Mouse (Mus musculus): Measurements from ENCODE around the gene Mgat3. TPM values are rescaled to one million over a fixed set of nuclear protein-coding genes. Genes with fewer than 3 reads are reported as not detected.

Gene Mgat3
- polyA plus RNA-seq, 1 experiment from 2014 or later = 5.8 TPM

DNA sequence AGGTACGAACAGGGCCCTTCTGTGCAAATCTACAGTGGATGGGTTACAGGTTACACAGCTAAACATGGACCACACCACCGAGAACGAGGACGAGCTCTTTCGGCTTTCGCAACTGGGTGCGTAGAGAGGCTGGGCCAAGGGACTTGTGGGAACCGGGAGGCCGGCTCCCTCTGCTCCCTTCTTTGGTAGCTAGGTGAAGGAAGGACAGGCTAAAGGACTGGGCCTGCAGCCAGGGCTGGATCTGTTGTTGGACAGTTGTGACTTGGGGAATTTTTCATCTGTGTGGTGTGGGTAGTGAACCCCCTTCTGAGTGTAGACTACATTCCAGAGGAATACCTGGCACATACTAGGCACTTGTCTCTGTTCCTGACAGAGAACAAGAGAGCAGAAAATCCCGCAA is 20.9 kb upstream of the Mgat3 start:
- TF ChIP-seq EP300 (optimal IDR thresholded peaks at IDR 0.05) (no peak), CTCF (IDR thresholded peaks at IDR 0.05; ENCODE audit: low read depth) (no peak)
- H3K27ac ChIP-seq (replicated peaks) = no peak overlapping the region
- no peak for DNase-seq (ENCODE audit: low spot score)
- H3K9me3 ChIP-seq (ENCODE audit: control insufficient read depth, low read length) = no peaks in the 10 kb centered on the region
- 76% methylated on average over 10 of the region's 10 CpGs for WGBS
- no peak overlapping the region for H3K4me3 ChIP-seq (ENCODE audit: low read depth, low read length)
- no peak for ATAC-seq (ENCODE audit: low FRiP score, low TSS enrichment)
- no peak overlapping the region for H3K4me2 ChIP-seq (replicated peaks; ENCODE audit: low read depth)
- no peaks in the 10 kb centered on the region for H3K27me3 ChIP-seq (ENCODE audit: control insufficient read depth, insufficient read depth, low read length)
- no peaks in the 10 kb centered on the region for H3K4me1 ChIP-seq (replicated peaks; ENCODE audit: control insufficient read depth, insufficient read depth)
- peaks cover 26% of the 10 kb centered on the region for H3K36me3 ChIP-seq (ENCODE audit: control insufficient read depth, insufficient read depth, low read length)
- H3K9ac ChIP-seq (ENCODE audit: low read length) = 0 out of 2 replicates have a peak overlapping the region, but pooled peaks have one; percentile 2

DNA sequence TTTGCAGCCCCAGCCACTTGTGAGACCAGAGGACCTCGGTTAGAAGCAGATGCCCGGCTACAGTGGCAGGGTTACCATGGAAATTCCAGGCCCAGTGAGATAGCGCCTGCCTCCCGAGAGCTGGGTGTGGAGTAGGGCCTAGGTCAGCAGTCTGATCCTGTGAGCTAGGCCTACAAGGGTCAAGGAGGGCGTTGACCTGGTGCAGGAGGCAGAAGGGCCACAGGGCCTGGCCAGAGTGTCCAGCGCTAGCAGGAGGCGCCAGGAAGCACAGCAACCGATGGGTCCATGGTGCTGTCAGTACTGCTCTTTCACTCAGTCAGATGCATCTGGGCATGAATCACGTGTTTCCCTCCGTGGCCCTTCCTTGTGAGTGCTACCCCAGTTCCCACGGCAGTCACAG is 19.8 kb upstream of the Mgat3 start:
- DNase-seq (ENCODE audit: low spot score) = peak; percentile 14
- no peak overlapping the region for H3K27ac ChIP-seq (replicated peaks)
- WGBS = 87% methylated on average over 11 of the region's 11 CpGs
- H3K4me2 ChIP-seq (replicated peaks; ENCODE audit: low read depth) = no peak overlapping the region
- no peaks in the 10 kb centered on the region for H3K27me3 ChIP-seq (ENCODE audit: control insufficient read depth, insufficient read depth, low read length)
- no peak for TF ChIP-seq CTCF (IDR thresholded peaks at IDR 0.05; ENCODE audit: low read depth)
- no peak for TF ChIP-seq EP300 (optimal IDR thresholded peaks at IDR 0.05)
- no peaks in the 10 kb centered on the region for H3K4me1 ChIP-seq (replicated peaks; ENCODE audit: control insufficient read depth, insufficient read depth)
- H3K36me3 ChIP-seq (ENCODE audit: control insufficient read depth, insufficient read depth, low read length) = peaks cover 33% of the 10 kb centered on the region
- H3K4me3 ChIP-seq (ENCODE audit: low read depth, low read length) = no peak overlapping the region
- no peak overlapping the region for H3K9ac ChIP-seq (ENCODE audit: low read length)
- H3K9me3 ChIP-seq (ENCODE audit: control insufficient read depth, low read length) = no peaks in the 10 kb centered on the region
- no peak for ATAC-seq (ENCODE audit: low FRiP score, low TSS enrichment)

DNA sequence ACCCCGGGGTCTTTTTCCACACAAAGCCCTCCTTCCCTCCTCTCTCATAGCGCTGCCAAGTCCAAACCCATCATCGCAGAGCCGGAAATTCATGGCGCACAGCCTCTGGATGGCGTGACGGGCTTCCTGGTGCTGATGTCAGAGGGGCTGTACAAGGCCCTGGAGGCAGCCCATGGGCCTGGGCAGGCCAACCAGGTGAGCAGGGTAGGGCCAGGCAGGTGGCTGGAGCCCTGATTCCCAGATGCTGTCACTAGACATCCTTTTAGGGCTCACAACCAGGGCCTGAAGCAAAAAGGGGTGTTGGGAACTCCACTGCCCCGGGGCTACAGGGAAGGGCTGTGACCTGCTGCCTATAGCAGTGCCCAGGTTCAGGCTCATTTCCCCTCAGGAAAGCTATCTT is 17.8 kb upstream of the Mgat3 start:
- no peaks in the 10 kb centered on the region for H3K4me1 ChIP-seq (replicated peaks; ENCODE audit: control insufficient read depth, insufficient read depth)
- ATAC-seq (ENCODE audit: low FRiP score, low TSS enrichment) = no peak
- no peaks in the 10 kb centered on the region for H3K27me3 ChIP-seq (ENCODE audit: control insufficient read depth, insufficient read depth, low read length)
- H3K36me3 ChIP-seq (ENCODE audit: control insufficient read depth, insufficient read depth, low read length) = peaks cover 33% of the 10 kb centered on the region
- H3K4me3 ChIP-seq (ENCODE audit: low read depth, low read length) = no peak overlapping the region
- H3K9me3 ChIP-seq (ENCODE audit: control insufficient read depth, low read length) = no peaks in the 10 kb centered on the region
- H3K4me2 ChIP-seq (replicated peaks; ENCODE audit: low read depth) = no peak overlapping the region
- 92% methylated on average over 8 of the region's 8 CpGs for WGBS
- H3K27ac ChIP-seq (replicated peaks) = no peak overlapping the region
- no peak overlapping the region for H3K9ac ChIP-seq (ENCODE audit: low read length)
- no peak for DNase-seq (ENCODE audit: low spot score)
- no peak for TF ChIP-seq EP300 (optimal IDR thresholded peaks at IDR 0.05)
- no peak for TF ChIP-seq CTCF (IDR thresholded peaks at IDR 0.05; ENCODE audit: low read depth)

DNA sequence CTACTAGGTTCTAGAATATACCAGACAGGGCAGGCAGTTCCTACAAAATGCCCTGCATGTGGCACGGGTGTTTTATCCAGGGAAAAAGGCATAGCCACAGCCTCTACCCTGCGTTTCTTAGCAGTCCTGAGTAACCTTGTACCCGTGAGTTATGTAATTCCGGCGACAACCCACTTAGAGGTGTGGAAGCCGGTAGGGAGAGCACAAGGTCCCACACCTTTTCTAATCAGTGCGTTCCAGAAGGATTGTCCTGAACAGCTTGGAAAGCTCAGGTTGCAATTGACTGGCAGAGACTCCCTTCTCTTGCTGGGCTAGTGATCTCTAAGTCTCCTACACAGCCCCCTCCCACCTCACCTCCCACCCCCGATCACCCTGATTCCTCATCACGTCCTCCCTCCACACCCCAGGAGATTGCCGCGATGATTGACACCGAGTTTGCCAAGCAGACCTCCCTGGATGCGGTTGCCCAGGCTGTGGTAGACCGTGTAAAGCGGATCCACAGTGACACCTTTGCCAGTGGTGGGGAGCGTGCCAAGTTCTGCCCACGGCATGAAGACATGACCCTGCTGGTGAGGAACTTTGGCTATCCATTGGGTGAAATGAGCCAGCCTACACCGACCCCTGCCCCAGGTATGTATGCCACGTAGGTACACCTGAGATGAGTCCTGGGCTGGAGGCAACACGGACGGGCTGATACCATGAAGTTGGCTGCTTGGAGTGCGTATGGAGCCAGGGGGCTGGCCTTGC is 16.2 kb upstream of the Mgat3 start:
- H3K4me2 ChIP-seq (replicated peaks; ENCODE audit: low read depth) = no peak overlapping the region
- TF ChIP-seq EP300 (optimal IDR thresholded peaks at IDR 0.05) = no peak
- TF ChIP-seq CTCF (IDR thresholded peaks at IDR 0.05; ENCODE audit: low read depth) = no peak
- 77% methylated on average over 22 of the region's 22 CpGs for WGBS
- DNase-seq (ENCODE audit: low spot score) (peak; percentile 58), ATAC-seq (ENCODE audit: low FRiP score, low TSS enrichment) (peak; percentile 17; the same call in 1 of the 2 replicates)
- no peaks in the 10 kb centered on the region for H3K4me1 ChIP-seq (replicated peaks; ENCODE audit: control insufficient read depth, insufficient read depth)
- H3K36me3 ChIP-seq (ENCODE audit: control insufficient read depth, insufficient read depth, low read length) = peaks cover 40% of the 10 kb centered on the region
- no peaks in the 10 kb centered on the region for H3K9me3 ChIP-seq (ENCODE audit: control insufficient read depth, low read length)
- H3K27ac ChIP-seq (replicated peaks) = peak overlapping the region; percentile 70
- H3K27me3 ChIP-seq (ENCODE audit: control insufficient read depth, insufficient read depth, low read length) = no peaks in the 10 kb centered on the region
- no peak overlapping the region for H3K4me3 ChIP-seq (ENCODE audit: low read depth, low read length)
- no peak overlapping the region for H3K9ac ChIP-seq (ENCODE audit: low read length)

DNA sequence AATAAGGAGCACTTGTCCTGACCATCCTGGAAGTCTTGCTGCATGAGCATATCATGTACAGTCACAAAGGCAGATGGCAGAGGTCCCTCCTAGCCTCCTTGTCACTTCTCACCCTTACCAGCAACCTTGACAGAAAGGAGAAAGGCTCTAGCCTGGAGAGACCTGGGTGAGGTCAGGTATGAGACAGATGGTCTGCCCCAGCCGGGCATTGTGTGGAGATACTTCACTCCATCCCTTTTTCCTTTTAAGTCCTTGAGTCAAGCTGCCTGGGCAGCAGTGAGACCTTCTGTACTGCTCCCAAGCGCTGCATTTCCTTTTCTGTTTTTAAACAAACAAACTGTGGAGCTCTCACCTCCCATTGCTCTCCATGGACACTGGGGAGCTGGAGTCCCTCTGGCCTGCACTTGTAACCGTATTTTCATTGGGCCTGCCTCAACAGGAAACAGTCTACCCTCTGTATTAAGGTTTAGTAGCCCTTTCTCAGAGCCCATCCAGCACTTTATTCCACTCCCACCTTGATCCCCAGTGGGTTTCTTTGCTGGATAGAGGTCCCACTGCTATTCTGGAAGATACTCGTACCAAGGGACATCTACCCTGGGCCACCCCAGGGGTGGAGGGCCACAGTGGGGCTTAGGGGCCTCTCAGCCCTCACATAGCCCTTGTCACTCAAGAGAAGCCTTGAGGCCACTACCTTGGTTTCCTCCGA is 15.4 kb upstream of the Mgat3 start:
- 58% methylated on average over 5 of the region's 5 CpGs for WGBS
- Histone ChIP-seq H3K4me3 (ENCODE audit: low read depth, low read length) (no peak overlapping the region), H3K9me3 (ENCODE audit: control insufficient read depth, low read length) (no peaks in the 10 kb centered on the region), H3K27me3 (ENCODE audit: control insufficient read depth, insufficient read depth, low read length) (no peaks in the 10 kb centered on the region), H3K4me2 (replicated peaks; ENCODE audit: low read depth) (no peak overlapping the region), H3K27ac (replicated peaks) (peak overlapping the region; percentile 94), H3K4me1 (replicated peaks; ENCODE audit: control insufficient read depth, insufficient read depth) (no peaks in the 10 kb centered on the region), H3K9ac (ENCODE audit: low read length) (no peak overlapping the region), H3K36me3 (ENCODE audit: control insufficient read depth, insufficient read depth, low read length) (peaks cover 38% of the 10 kb centered on the region)
- ATAC-seq (ENCODE audit: low FRiP score, low TSS enrichment) (no peak), DNase-seq (ENCODE audit: low spot score) (peak; percentile 18)
- TF ChIP-seq CTCF (IDR thresholded peaks at IDR 0.05; ENCODE audit: low read depth) = no peak
- TF ChIP-seq EP300 (optimal IDR thresholded peaks at IDR 0.05) = no peak

DNA sequence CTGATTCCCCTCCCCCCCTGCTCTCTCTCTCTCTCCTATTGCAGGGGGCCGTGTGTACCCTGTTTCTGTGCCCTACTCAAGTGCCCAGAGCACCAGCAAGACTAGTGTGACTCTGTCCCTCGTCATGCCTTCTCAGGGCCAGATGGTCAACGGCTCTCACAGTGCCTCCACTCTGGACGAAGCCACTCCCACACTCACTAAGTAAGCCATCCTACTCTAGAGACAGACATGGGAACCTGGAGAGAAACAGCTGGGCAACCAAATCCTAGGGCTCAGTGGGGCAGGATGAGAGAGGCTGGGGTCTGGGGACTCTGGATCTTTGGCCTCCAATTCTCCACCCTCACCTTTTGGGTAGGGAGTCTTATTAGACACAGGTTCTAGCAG is 14.8 kb upstream of the Mgat3 start:
- 45% methylated on average over 4 of the region's 4 CpGs for WGBS
- Histone ChIP-seq H3K9me3 (ENCODE audit: control insufficient read depth, low read length) (no peaks in the 10 kb centered on the region), H3K27me3 (ENCODE audit: control insufficient read depth, insufficient read depth, low read length) (no peaks in the 10 kb centered on the region), H3K36me3 (ENCODE audit: control insufficient read depth, insufficient read depth, low read length) (peaks cover 35% of the 10 kb centered on the region), H3K4me3 (ENCODE audit: low read depth, low read length) (no peak overlapping the region), H3K4me2 (replicated peaks; ENCODE audit: low read depth) (no peak overlapping the region), H3K4me1 (replicated peaks; ENCODE audit: control insufficient read depth, insufficient read depth) (no peaks in the 10 kb centered on the region), H3K9ac (ENCODE audit: low read length) (0 out of 2 replicates have a peak overlapping the region, but pooled peaks have one; percentile 2), H3K27ac (replicated peaks) (peak overlapping the region; percentile 94)
- TF ChIP-seq EP300 (optimal IDR thresholded peaks at IDR 0.05) (no peak), CTCF (IDR thresholded peaks at IDR 0.05; ENCODE audit: low read depth) (no peak)
- no peak for ATAC-seq (ENCODE audit: low FRiP score, low TSS enrichment)
- DNase-seq (ENCODE audit: low spot score) = no peak
